Mouse (Mus musculus) spleen, adult 2 months (tissue): ENCODE results near the gene Cep131. TPM values are rescaled to one million over a fixed set of nuclear protein-coding genes. Genes with fewer than 3 reads are reported as not detected.

ENCODE experiments used
- DNase-seq, 2 experiments: peaks; one replicate each; pipeline versions ENCODE4 v3.0.0 to v3.0.0-alpha.2; 2012 to 2021; ENCODE audit warnings: low spot score in 2 of 2, low read depth in 1 of 2
- H3K27ac ChIP-seq: fragments of 200-500 bp; 2 replicates; pipeline ENCODE4 v1.5.1; 2012; ENCODE audit warnings: low read length, inconsistent platforms; ENCODE audit not compliant: insufficient read depth
- H3K27me3 ChIP-seq: fragments of 200-500 bp; 2 replicates; pipeline ENCODE4 v1.6.1; 2012; ENCODE audit warnings: mild to moderate bottlenecking, moderate library complexity, low read length, inconsistent platforms; ENCODE audit not compliant: control insufficient read depth, insufficient read depth
- H3K36me3 ChIP-seq: fragments of 200-500 bp; 2 replicates; pipeline ENCODE4 v1.6.1; 2012; ENCODE audit warnings: mild to moderate bottlenecking, low read length, inconsistent platforms; ENCODE audit not compliant: control insufficient read depth, insufficient read depth
- H3K4me1 ChIP-seq: fragments of 200-500 bp; 2 replicates; pipeline ENCODE4 v1.6.1; 2011; ENCODE audit warnings: inconsistent platforms; ENCODE audit not compliant: control insufficient read depth, insufficient read depth, insufficient read length
- H3K4me3 ChIP-seq: fragments of 200-500 bp; 2 replicates; pipeline ENCODE4 v1.5.1; 2011; ENCODE audit warnings: mild to moderate bottlenecking, inconsistent platforms; ENCODE audit not compliant: insufficient read depth, insufficient read length; ENCODE audit errors: extremely low read depth
- CTCF ChIP-seq: fragments of 200-500 bp; IDR thresholded peaks from 2 replicates; pipeline ENCODE4 v1.5.1; 2011; ENCODE audit warnings: mild to moderate bottlenecking, inconsistent platforms; ENCODE audit not compliant: insufficient read depth, insufficient read length, insufficient replicate concordance; ENCODE audit errors: extremely low read depth
- POLR2A ChIP-seq: fragments of 200-500 bp; IDR thresholded peaks from 2 replicates; pipeline ENCODE4 v1.6.1; 2011; ENCODE audit warnings: low read depth, low read length, inconsistent platforms
- WGBS: fragments of 180-500 bp; shearing (Covaris S2); methylation state at CpG from one replicate; pipeline ENCODE4 v1.1.7; 2018; 5-methylcytosine and 5-hydroxymethylcytosine counted together
- polyA plus RNA-seq: library from polyadenylated mRNA; depleted of rRNA; stranded (reverse); fragments of >200 nt; gene quantifications from 2 replicates; pipeline ENCODE4 v1.2.3, GENCODE M21; 2012

Cep131 gene
- polyA plus RNA-seq, 1 experiment, result 4.5 TPM

DNA sequence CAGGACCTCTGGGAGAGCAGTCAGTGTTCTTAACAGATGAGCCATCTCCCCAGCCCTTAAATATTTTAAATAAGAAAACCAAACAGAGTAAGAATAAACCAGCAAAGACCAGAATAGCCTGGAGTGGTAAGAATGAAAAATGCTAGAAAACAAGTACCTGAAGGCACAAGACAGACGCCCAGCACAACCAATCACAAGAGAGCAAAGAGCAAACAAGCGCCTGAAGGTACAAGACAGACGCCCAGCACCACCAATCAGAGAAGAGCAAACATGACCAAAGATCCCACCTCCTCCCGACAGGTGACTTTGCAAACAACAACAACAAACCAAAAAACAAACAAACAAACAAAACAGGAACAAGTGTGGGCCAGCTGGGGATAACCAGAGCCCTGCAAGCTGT lies 32.8 kb downstream of the Cep131 start:
- no peaks in the 10 kb centered on the region for H3K27me3 ChIP-seq
- no peaks in the 10 kb centered on the region for H3K4me1 ChIP-seq
- no peak overlapping the region for H3K4me3 ChIP-seq
- no peak for DNase-seq
- WGBS, result 85% methylated on average over 4 of the region's 4 CpGs
- no peaks in the 10 kb centered on the region for H3K36me3 ChIP-seq
- TF ChIP-seq POLR2A (no peak), CTCF (no peak)
- H3K27ac ChIP-seq, result no peak overlapping the region

DNA sequence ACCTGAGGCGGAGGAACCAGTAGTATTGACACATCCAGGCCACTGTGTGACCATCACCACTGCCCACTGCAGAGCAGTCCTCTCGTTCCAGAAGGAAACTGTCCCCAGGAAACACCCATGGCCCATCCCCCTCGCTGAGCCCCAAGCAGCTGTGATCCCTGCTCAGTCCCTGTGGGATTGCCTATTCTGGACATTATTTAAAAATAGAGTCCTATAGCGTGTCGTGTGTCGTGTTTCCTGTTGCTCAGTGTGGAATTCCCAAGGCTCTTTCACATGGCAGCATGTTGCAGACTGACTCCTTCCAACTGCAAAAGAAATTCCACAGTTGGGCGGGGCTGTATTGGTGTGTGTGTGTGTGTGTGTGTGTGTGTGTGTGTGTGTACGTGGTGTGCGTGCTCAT lies 34.4 kb downstream of the Cep131 start:
- no peak overlapping the region for H3K27ac ChIP-seq
- H3K4me3 ChIP-seq, result no peak overlapping the region
- H3K27me3 ChIP-seq, result peaks cover 7% of the 10 kb centered on the region; the same call in 1 of the 2 replicates
- H3K36me3 ChIP-seq, result no peaks in the 10 kb centered on the region
- TF ChIP-seq CTCF (no peak), POLR2A (no peak)
- H3K4me1 ChIP-seq, result no peaks in the 10 kb centered on the region
- 52% methylated on average over 9 of the region's 9 CpGs for WGBS
- no peak for DNase-seq

DNA sequence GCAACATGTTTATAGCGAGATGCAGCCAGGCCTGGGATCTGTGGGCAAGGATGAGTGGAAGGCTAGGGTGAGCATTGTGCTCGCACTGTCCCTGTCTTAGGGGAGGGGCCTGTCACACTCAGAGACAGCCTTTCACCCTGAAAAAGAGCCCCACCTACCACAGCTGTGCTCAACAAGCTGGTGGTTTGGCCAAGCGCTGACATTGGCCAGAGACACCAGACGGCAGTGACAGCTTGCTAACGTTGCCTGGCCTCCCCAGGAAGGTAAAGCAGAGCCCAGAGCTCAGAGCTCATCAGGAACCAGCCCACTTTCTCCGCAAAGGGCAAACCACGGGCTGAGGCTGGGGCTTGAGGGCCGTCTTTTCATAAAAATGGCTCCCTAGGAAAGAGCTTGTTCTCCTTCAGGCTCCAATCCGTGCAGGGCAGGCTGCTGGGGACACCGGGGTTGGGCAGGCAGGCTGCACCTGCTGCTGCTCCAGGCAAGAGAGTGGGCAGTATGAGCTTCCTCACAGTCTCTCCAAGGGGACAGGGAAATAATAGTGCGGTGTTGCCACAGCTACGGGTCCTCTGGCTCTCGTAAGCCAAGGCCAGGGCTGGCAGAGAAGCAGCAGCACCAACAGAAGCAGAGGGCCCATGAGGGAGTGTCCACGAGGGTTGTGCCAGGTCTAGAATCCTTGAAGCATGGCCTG lies 35.4 kb downstream of the Cep131 start:
- H3K36me3 ChIP-seq, result no peaks in the 10 kb centered on the region
- H3K4me1 ChIP-seq, result no peaks in the 10 kb centered on the region
- TF ChIP-seq CTCF (no peak), POLR2A (no peak)
- peaks cover 15% of the 10 kb centered on the region; the same call in 1 of the 2 replicates for H3K27me3 ChIP-seq
- DNase-seq, result no peak
- H3K27ac ChIP-seq, result no peak overlapping the region
- no peak overlapping the region for H3K4me3 ChIP-seq
- WGBS, result 46% methylated on average over 14 of the region's 14 CpGs

DNA sequence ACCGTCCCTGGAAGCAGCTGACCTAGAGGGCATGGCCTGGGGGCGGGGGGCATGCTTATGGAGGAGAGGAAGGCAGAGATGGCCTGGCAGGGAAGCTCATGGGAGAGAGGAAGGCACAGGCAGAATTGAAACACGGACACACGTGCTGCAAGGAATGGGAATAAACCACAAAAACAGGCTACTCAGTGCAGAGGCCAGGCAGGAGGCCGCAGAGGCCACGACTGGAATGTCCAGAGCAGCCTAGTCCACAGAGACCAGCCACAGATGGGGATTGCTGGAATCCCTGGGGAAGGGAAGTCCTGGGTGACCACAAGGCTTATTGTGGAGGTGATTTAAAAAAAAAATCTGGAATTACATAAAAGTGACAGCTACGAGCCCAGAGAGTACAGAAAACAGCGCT lies 37.6 kb downstream of the Cep131 start:
- H3K36me3 ChIP-seq, result no peaks in the 10 kb centered on the region
- no peaks in the 10 kb centered on the region for H3K4me1 ChIP-seq
- peaks cover 15% of the 10 kb centered on the region; the same call in 1 of the 2 replicates for H3K27me3 ChIP-seq
- TF ChIP-seq CTCF (no peak), POLR2A (no peak)
- no peak overlapping the region for H3K27ac ChIP-seq
- no peak for DNase-seq
- no peak overlapping the region for H3K4me3 ChIP-seq
- WGBS, result 89% methylated on average over 8 of the region's 8 CpGs

DNA sequence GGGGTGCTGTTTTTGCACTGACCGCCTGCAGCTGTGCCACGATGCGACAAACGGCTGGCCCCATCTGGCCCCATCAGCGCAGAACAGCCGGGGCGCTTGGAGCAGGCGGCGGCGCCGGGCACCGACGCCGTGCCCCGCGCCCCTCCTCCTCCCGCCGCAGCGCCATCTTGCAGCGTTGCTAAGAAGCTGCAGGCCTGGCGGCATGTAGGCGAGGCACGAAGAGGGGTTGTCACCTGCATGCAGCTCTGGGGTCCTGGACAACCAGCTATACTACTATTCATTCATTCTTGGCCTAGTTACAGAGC lies 38.4 kb downstream of the Cep131 start:
- WGBS, result 7% methylated on average over 23 of the region's 23 CpGs
- H3K27me3 ChIP-seq, result peaks cover 15% of the 10 kb centered on the region; the same call in 1 of the 2 replicates

DNA sequence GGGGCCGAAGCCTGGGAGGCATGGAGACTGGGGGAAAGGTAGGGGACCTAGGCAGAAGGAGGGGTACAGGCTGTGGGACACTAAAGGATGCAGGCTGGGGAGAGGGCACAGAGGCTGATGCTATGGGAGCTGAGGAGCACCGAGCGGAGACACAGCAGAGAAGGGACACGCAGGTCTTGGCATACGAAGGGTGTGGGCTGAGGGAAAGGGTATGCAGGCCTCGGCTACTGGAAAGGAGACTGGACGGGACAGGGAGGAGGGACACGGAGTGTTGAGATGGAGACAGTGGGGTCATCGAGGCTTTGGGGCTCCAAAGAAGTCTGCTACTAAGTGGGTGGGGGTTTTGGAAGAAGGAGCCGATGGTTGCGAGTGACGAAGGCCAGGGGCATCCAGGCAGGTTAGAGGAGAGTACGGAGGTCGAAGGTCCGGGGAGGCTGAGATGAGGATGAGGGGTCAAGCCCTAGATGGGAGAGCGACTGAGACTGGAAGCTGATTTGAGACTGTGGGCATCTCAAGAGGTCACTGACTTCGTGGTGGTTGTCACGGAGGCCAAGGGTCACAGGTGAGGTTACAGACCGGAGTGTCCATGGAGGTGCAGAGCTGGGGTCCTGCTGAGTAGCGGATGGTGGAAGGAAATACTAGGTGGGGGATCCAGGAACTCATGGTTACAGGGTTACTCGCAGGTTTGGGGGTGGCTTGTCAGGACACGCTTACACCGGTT lies 38.9 kb downstream of the Cep131 start:
- H3K27ac ChIP-seq, result no peak overlapping the region
- no peak overlapping the region for H3K4me3 ChIP-seq
- TF ChIP-seq POLR2A (no peak), CTCF (no peak)
- no peaks in the 10 kb centered on the region for H3K36me3 ChIP-seq
- WGBS, result 27% methylated on average over 23 of the region's 23 CpGs
- DNase-seq, result no peak
- H3K27me3 ChIP-seq, result peaks cover 15% of the 10 kb centered on the region; the same call in 1 of the 2 replicates
- no peaks in the 10 kb centered on the region for H3K4me1 ChIP-seq

More for the DNA sequence above, 38.4 kb downstream of the Cep131 start:
- TF ChIP-seq POLR2A (no peak), CTCF (no peak)
- no peak for DNase-seq
- Histone ChIP-seq H3K4me1 (no peaks in the 10 kb centered on the region), H3K27ac (no peak overlapping the region), H3K4me3 (no peak overlapping the region), H3K36me3 (no peaks in the 10 kb centered on the region)

DNA sequence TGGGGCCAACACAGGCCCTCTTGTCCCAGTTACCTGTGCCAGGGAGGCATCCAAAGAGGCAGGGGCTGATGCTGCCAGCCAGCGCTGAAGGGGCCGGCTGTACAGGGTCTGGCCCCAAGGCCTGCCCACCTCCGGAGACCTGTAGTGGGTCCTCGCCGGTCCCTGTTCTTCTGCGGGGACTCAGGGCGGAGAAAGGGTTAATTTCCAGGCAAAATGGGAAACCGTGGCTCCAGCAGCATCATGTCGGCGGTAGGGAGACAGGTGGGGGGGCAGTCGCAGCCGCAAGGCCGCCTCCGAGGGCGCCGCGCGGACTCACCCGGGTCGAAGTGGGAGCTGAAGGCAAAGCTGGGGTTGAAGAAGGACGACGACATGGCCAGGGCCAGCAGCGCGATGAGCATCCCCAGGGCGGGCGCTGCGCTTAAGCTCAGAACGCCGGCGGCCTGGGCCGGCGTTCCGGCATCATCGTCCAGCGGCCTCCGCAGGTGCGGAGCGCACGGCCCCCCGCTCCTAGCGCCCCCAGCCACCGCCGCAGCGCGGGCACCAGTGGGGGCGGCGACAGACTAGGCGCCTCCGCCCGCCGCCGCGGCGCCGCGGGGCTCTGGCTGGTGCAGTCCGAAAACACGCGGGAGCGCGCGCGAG lies 40.0 kb downstream of the Cep131 start, which contains the start of gene Aatk:
TSS of gene Aatk (minus strand) at position 615 of the 639 bp plus-strand sequence.
- Histone ChIP-seq H3K36me3 (no peaks in the 10 kb centered on the region), H3K27ac (no peak within 1 kb of the TSS), H3K27me3 (peaks cover 15% of the 10 kb centered on the region; the same call in 1 of the 2 replicates), H3K4me3 (peak within 1 kb of the TSS; percentile 27; the same call in 1 of the 2 replicates), H3K4me1 (no peaks in the 10 kb centered on the region)
- DNase-seq, result no peak
- WGBS, result 12% methylated on average over 50 of the region's 63 CpGs
- TF ChIP-seq CTCF (no peak), POLR2A (no peak)
